Mouse (Mus musculus) thymus, postnatal 0 days (tissue): ENCODE results near the gene Duox1. TPM values are rescaled to one million over a fixed set of nuclear protein-coding genes. Genes with fewer than 3 reads are reported as not detected.
A peak's percentile ranks its signal among the peaks of the same experiment; 100 is the strongest.
"Not testable (repeated sequence)": the region's sequence is repeated elsewhere in the genome, so short reads cannot be mapped to it uniquely, and the experiment has no call there.

Experiments used
- DNase-seq: peaks from one replicate; pipeline ENCODE4 v3.0.0-alpha.2; 2015; ENCODE audit warnings: low spot score
- polyA plus RNA-seq: library from polyadenylated mRNA; unstranded; fragments of >200 nt; fragmentation: Nextera tagmentation; extraction: Ambion mirVana; gene quantifications from 2 replicates; pipeline ENCODE4 v1.2.1, GENCODE M21; 2015

Duox1 gene
- polyA plus RNA-seq, 1 experiment from 2014 or later: 0.16 TPM

- no peak for DNase-seq
Measured at GRCm38 (mm10) chr2:122311561-122311960, 3.9 kb upstream of the Duox1 start.

DNA sequence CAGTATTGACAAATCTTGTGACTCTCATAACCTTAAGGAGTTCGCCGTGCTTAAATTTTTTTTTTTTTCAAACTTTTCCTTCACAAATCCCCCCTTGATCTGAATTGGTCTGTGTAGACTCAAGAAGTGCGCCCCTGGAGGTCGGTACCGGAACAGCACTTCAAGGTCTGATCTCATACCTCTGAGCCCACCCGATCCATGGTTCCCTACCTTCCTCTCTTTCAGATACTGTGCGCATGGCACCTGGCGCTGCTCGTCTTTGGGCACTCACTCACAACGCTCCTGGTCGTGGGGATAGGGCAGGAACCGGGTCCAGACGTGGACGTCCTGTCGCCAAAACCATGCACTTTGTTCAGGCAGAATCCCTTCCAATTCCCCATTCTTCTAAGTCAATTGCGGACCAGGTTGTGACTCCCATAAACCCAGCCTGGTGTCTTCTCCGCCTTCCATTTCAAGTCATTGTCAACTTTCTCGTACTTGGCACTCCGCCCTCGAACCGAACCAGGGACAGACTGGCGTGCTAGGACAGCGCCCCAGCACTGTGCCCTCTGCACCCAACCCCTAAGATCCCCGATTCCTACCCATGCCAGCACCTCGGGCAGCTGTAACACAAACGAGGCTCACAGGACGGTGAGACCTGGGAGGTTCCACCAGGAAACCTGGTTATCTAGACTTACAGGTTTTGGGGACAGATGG is 2.6 kb upstream of the Duox1 start:
- peak; percentile 74 for DNase-seq

GRCm38 (mm10) chr2:122313536-122313935 is 1.9 kb upstream of the Duox1 start, which contains the start of gene Duoxa1:
Gene Duoxa1, minus strand, starts transcription at chr2:122313730.
- no peak for DNase-seq

- no peak for DNase-seq
Measured at GRCm38 (mm10) chr2:122317384-122317783, 1.9 kb downstream of the Duox1 start.

GRCm38 (mm10) chr2:122323960-122324359 is 8.5 kb downstream of the Duox1 start:
- no peak for DNase-seq

GRCm38 (mm10) chr2:122324586-122324985 is 9.1 kb downstream of the Duox1 start:
- no peak for DNase-seq

- DNase-seq: no peak
Measured at GRCm38 (mm10) chr2:122325361-122325760, 9.9 kb downstream of the Duox1 start.

GRCm38 (mm10) chr2:122327986-122328385 is 12.5 kb downstream of the Duox1 start:
- DNase-seq: no peak

GRCm38 (mm10) chr2:122330317-122330716 is 14.8 kb downstream of the Duox1 start:
- DNase-seq: not testable (repeated sequence)

DNA sequence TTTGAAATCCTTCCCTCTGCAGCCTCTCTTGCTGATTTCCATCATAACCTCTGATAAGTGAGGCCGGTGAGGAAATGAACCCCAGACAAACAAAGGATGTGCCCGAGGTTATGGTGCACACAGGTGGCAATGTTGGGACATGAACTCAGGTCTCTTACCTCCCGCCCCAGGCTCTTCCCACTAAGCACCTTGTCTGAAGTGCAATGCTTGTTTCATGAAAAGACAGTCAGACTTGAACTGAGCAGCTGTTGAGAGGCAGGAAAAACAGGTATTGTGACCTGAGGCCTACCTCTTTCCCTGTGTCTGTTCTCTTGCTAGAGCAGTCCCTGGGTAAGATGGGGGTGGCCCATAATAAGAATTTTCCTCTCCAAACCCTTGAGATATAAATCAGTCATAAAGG is 16.8 kb downstream of the Duox1 start:
- no peak for DNase-seq

DNA sequence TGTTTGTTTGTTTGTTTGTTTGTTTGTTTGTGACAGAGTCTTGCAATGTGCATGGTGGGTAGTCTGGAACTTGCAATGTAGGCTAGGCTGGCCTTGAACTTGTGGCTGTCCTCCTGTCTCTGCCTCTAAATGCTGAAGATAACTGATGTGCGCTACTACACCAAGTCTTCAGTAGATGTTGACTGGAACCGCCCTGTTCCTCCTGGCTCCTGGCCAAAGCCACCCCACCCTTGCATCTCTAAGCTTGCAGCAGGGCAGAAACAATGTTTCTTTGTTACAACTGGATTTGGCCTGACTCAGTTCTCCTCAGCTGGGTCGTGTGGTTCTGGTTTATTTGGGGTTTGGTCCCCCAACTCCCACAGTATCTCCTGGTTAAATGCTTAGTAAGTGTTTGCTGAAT is 18.7 kb downstream of the Duox1 start:
- DNase-seq: no peak

DNA sequence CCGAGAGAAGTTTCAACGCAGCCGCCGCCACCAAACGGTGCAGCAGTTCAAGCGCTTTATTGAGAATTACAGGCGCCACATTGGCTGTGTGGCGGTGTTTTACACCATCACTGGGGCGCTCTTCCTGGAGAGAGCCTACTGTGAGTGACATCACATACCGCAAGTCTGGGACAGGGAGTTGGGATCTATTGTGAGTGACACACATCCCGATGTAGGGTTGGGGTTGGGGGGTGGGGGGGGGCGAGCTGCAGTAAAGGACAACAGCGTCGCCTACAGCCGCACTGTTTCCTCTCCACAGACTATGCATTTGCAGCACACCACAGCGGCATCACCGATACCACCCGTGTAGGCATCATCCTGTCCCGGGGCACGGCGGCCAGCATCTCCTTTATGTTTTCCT is 21.8 kb downstream of the Duox1 start:
- no peak for DNase-seq

DNA sequence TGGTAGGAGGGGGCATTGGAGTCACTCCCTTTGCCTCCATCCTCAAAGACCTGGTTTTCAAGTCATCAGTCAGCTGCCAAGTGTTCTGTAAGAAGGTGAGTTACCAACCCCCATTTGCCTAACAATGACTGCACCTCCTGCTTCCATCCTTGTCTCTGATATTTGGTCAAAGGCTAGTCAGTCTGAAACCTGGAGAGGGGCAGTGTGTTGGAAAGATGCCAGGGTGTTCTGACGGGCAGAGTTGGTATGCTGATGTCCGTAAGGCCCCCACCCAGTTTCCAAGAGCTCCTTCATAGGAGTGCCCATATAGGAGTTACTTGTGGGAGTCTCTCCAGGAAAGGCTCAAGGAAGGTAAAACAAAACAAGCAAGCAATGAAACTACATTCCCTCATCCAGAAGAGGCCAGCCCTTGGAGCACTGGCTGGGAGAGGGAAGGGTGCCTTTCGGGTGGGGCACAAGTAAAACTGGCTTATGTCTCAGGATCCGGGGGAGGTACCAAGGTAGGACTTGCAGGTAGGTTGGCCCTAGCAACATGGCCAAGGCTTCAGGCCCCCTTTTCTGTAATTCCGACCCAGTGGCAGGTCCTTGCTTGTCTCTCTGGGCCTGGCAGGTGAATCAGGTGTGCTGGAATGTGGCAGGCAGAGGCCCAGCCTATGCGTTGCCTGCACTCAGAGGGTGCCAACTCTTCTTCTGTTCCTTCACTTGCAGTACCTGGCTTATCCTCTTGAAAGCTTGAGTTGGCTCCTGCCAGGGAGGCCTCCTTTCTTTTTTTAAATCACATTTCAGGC is 29.8 kb downstream of the Duox1 start:
- DNase-seq: no peak

DNA sequence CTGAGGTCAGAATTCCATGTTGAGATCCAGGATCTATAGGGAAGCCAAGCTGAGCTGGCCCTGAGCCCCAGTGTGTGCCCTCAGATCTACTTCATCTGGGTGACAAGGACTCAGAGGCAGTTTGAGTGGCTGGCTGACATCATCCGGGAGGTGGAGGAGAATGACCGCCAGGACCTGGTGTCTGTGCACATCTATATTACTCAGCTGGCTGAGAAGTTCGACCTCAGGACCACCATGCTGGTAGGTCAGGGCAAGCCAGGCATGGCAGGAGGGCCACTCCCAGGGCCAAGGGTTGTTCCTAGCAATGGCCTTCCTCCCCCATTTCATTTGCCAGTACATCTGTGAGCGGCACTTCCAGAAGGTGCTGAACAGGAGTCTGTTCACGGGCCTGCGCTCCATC is 30.7 kb downstream of the Duox1 start:
- DNase-seq: not testable (repeated sequence)

- no peak for DNase-seq
Measured at GRCm38 (mm10) chr2:122347257-122347656, 31.8 kb downstream of the Duox1 start.

GRCm38 (mm10) chr2:122348531-122349131 is 33.2 kb downstream of the Duox1 start:
- peak; percentile 86 for DNase-seq

DNA sequence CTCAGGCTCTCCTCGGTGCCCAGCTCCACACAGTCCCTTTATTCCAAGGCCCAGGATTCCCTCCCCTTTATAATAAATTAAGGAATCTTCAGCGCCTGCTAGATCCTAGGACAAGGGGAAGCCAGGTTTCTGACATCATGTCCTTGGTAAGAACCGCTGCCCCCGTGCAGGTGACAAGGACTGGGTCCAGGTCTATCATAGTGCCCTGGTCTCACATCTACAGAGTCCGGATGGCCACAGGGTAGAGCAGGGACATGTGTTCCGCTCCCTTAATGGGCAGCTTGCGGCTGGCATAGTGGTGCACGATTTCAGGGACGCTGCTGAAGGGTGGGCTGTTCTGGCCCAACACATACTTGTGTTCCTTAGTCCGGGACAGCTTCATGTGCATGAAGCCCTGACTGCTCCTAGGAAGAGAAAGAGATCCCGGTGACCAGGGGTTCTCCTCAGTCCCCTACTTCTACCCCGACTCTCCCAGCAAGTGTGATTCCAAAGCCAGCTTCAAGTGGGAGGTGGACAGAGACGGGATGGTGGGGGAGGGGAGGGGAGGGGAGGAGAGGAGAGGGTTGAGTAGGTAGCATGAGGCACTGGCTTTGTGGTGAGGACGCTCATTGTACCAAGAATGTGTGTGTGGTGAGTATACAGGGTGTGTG is 33.8 kb downstream of the Duox1 start:
- no peak for DNase-seq

DNA sequence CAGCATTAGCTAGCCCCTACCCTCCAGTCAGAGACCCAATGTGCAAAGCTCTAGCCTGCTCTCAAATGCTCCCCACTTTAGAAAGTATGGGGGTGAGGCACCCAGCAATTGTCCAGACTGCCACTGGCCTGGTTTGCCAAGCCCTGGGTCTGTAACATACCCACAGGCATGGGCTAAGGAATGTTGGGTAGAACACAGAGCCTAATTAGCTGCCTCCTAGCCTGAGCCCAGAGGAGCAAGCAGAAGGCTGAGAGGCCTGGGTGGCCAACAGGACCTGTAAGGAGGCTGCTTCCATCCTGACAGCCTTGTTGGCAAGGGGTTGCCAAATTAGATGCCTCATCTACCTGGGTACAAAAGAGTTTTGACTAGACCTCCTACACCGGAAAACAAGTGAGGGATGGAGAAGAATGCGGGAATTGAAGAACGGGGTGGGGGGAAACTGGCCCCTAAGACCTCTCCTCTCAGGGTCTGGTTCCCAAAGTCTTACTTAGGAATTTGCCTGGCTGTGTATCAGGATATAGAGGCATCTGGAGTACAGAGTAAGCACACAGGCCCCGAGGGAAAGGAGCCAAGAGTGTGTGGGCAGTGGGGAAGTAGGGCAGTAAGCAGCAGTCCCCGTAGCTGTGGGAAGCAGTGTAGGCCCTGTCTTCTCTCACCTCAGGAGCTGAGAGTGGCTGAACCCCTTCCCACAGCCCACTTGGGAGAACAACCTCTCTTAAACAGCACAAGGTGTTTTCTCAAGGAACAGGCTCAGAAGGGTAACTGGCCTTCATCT is 35.9 kb downstream of the Duox1 start:
- no peak for DNase-seq

- DNase-seq: no peak
Measured at GRCm38 (mm10) chr2:122351931-122352329, 36.5 kb downstream of the Duox1 start.

GRCm38 (mm10) chr2:122352992-122353391 is 37.5 kb downstream of the Duox1 start:
- no peak for DNase-seq

DNA sequence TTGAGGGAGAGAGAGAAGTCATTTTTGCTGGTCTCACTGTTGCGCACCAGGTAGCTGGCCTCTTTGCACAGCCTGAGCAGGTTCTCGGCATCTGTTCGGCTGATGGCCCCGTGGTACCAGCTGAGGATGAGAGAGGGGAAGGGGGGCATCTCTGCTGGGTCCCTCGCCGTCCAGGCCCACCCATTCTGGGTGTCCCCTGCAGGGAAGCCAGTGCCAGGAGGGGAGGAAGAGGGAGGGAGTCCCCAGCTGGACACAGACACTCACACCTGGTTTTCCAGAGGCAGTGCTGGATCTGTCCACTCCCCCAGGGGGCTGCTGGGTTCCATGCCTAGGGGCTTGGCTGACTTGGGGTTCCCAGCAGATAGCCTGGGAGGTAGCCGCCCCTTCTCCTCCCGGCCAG is 38.3 kb downstream of the Duox1 start:
- DNase-seq: no peak
